Mouse (Mus musculus) stomach, embryonic 16.5 days (tissue): ENCODE measurements around the gene Gm4952. TPM values are rescaled to one million over a fixed set of nuclear protein-coding genes. Genes with fewer than 3 reads are reported as not detected.

ENCODE experiments used
- polyA plus RNA-seq: library from polyadenylated mRNA; unstranded; fragments of >200 nt; fragmentation: Nextera tagmentation; extraction: Ambion mirVana; gene quantifications from 2 replicates; pipeline ENCODE4 v1.2.1, GENCODE M21; 2015

Gene Gm4952
- polyA plus RNA-seq, 1 experiment from 2014 or later, result 1.0 TPM

Other genes starting within 250 kb of the Gm4952 start
- not detected in 2 replicates for gene Olfr1440, start 212.7 kb upstream of the Gm4952 start, polyA plus RNA-seq
- not detected in 2 replicates for gene Olfr1441, start 182.5 kb upstream of the Gm4952 start, polyA plus RNA-seq
- not detected in 2 replicates for gene Pfpl, start 172.1 kb upstream of the Gm4952 start, polyA plus RNA-seq
- gene Mpeg1, start 139.2 kb upstream of the Gm4952 start, polyA plus RNA-seq, result 1.3 and 1.8 TPM in 2 replicates
- 14.7 and 15.7 TPM in 2 replicates for gene Dtx4, start 98.5 kb upstream of the Gm4952 start, polyA plus RNA-seq
- gene Fam111a, start 54.2 kb upstream of the Gm4952 start, polyA plus RNA-seq, result 21.1 and 23.5 TPM in 2 replicates
- 0.05 TPM in 1 of 2 replicates, not detected in the other for gene Glyat, start 33.3 kb downstream of the Gm4952 start, polyA plus RNA-seq
- gene Olfr1442, start 70.5 kb downstream of the Gm4952 start, polyA plus RNA-seq, result not detected in 2 replicates
- not detected in 2 replicates for gene Olfr1443, start 78.1 kb downstream of the Gm4952 start, polyA plus RNA-seq
- 0.45 and 0.76 TPM in 2 replicates for gene Keg1, start 95.8 kb downstream of the Gm4952 start, polyA plus RNA-seq
- 0.99 and 1.4 TPM in 2 replicates for gene Cntf, start 165.7 kb downstream of the Gm4952 start, polyA plus RNA-seq
- gene Zfp91, start 196.2 kb downstream of the Gm4952 start, polyA plus RNA-seq, result 9.9 and 11.3 TPM in 2 replicates
- 1.4 and 2.8 TPM in 2 replicates for gene Lpxn, start 196.2 kb downstream of the Gm4952 start, polyA plus RNA-seq
- not detected in 2 replicates for gene Gm5244, start 246.7 kb downstream of the Gm4952 start, polyA plus RNA-seq